Mouse (Mus musculus) heart, adult 18-20 months (tissue): ENCODE results near the gene Pbx1. TPM values are rescaled to one million over a fixed set of nuclear protein-coding genes. Genes with fewer than 3 reads are reported as not detected.

ENCODE experiments used
- DNase-seq, 2 experiments: peaks; one replicate each; pipeline ENCODE4 v3.0.0; 2021 to 2022; ENCODE audit warnings: mixed read lengths in 1 of 2
- total RNA-seq, 2 experiments: library from RNA; stranded (reverse); gene quantifications; 2 replicates each; pipeline ENCODE4 v1.2.3; 2021

Gene Pbx1
- total RNA-seq, 2 experiments from 2014 or later, result 49.2 to 51.9 TPM

- DNase-seq, result no peak
These were observed 206.4 kb downstream of the Pbx1 start for GRCm38 (mm10) chr1:168225595-168226127.

GRCm38 (mm10) chr1:168224218-168224617 lies 207.9 kb downstream of the Pbx1 start:
- DNase-seq, result no peak

GRCm38 (mm10) chr1:168222794-168223193 lies 209.3 kb downstream of the Pbx1 start:
- no peak for DNase-seq

- DNase-seq, result no peak
These were observed 211.0 kb downstream of the Pbx1 start for GRCm38 (mm10) chr1:168221071-168221521.

DNA sequence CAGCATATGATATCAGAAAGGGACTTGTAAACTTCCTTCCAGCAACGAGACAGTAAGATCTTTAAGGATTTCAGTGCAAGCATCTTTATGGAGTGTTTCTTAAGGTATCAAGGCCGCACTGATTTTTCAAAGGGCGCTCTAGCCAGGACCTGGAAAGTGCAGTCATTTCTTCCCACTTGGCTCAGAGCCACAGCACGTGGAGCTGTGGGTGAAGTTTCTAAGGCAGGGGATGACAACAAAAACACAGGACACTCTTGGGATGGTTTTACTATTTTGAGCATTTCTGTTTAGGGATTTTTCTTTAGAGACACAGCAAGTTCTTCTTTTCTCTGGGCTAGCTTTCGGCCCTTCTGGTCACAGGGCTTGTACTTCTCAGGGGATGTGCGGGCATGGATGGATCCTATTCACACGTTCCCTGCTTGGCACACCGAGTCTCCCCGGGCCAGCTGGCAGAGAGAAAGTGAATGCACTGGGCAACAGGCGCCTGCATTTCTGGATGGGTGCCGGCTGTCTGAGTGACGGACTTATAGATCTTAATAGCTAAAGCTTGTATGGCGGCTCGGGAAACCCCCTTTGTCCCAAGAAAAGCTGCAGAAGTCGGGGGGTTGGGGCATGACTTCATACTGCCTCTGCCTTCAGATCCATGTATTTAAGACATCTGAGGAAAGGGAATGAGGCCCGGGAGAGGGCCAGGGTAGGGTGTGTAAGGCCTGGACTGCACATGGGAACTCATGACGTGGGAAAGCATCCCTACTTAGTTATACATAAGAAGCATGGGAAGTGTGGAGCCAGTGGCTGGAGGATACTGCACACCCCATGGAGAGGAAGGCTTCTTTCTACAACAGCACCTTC lies 215.9 kb downstream of the Pbx1 start:
- DNase-seq, result peak; percentile 69 to 71

GRCm38 (mm10) chr1:168215468-168215867 lies 216.6 kb downstream of the Pbx1 start:
- DNase-seq, result no peak

GRCm38 (mm10) chr1:168214040-168214443 lies 218.0 kb downstream of the Pbx1 start:
- DNase-seq, result peak; percentile 67 to 85

- DNase-seq, result no peak
These were observed 218.5 kb downstream of the Pbx1 start for GRCm38 (mm10) chr1:168213595-168213994.

- DNase-seq, result no peak
These were observed 221.7 kb downstream of the Pbx1 start for GRCm38 (mm10) chr1:168210401-168210800.

DNA sequence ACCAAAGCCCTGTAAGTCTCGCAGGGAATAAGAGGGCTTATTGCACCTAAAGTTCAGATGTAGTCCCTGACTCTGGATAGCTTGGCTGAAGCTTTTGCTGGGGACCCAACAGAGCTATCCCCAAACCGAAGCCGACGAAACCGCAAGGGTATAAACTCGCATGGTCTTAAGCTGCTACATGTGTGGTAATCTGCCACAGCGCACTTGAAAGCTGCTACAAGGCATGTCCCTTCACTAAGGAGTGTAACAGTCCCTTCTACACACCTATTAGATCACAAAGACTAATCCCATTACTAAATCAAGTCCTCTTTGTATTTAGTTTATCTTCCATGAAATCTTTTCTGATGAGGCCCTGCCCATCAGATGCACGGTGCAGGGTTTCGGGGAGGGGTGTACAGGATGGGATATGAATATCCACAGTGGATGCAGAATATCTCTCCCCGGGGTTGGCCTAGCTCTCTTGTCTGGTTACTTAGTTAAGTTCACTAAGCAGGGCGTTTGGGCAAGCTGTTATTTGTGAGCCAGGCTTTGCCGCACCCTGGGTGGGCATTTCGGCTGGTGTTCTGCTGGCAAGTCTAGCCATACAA lies 231.4 kb downstream of the Pbx1 start:
- no peak for DNase-seq

DNA sequence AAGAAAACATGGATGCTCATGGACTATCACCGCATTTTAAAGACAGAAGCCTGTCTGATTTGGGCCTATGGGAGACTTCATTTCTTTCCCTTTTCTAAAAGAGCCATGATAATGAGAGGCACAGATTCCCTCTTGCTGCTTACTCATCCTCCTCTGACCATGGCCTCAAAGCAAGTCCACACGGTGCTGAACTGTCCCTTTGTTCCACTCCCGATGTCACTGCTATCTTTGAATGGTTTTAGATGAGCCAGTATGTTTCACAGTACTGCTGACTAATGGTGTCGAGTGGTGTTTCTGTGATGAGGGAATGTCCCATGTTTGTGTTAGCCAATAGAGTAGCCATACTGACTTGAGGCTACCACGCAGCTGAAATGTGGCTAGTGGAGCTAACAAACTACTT lies 233.8 kb downstream of the Pbx1 start:
- no peak for DNase-seq

- DNase-seq, result no peak
These were observed 234.2 kb downstream of the Pbx1 start for GRCm38 (mm10) chr1:168197908-168198258.

DNA sequence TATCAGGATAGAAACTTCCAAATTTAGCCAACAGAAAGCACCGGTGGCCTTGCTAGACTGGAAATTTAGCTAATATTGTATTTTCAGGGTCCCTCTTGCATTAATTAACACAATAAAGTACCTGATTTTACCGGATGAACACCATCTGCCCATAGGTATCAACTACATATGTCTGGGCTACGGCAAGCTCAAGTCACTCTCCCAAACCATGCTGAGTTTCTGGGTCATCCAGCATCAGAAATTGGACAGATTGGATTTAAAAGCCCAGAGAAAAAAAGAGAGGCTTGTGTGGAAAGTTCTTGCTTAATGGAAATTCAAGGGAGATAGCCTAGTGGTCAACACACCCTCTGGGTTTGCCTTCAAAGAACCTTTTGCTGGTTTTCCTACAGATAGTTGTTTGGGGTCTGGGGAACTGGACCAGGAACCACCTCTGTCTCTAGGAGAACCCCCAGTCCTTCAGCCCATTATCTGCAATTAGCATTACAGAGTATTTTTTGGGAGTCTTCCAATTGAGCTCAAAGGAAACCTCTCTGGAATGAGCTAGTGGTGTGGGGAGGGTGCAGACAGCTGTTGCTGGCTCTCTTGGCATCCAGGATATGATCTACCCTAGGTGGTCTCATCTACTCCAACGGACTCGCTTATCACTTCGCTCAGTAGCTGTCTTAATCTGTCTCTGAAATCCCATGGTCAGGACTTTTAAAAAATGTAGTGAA lies 234.7 kb downstream of the Pbx1 start:
- peak; percentile 36 to 45 for DNase-seq

DNA sequence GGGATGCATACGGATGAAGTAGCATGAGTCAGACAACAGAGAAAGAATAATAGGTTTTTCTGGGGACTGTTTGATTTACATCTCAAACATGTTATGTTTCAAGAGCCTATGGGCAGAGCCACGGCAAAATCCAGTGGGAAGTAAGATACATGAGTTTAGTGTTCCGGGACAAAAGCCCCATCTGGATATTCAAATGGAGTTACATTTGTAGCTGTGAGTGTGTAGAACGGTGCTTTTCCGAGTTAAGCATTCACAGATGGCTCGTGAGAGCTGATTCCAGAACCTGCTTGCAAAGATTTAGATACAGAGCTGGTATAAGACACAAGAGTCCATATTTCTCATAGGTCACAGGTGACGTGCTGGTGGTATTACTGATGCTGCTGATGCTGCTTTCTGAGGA lies 238.7 kb downstream of the Pbx1 start:
- DNase-seq, result no peak

DNA sequence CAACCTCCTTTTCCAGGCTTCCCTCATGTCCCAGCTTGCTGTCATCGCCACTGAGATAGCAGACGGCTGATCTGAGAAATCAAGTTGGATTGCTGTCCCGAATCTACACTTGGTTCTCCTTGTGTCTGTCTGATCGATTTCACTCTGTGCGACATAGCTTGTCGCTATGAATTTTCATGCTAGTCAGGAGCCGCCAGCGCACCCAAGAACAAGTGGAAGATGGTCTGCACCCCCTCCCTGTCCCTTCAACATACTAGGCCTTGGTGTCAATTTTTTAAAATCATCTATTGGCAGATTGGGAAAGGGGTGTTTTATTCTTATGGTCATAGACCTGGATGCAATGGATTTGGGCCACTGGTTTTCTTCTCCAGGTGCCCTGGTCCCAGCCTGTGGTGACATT lies 249.3 kb downstream of the Pbx1 start:
- no peak for DNase-seq

- peak; percentile 87 to 92 for DNase-seq
These were observed 251.2 kb downstream of the Pbx1 start for GRCm38 (mm10) chr1:168180622-168181441.

DNA sequence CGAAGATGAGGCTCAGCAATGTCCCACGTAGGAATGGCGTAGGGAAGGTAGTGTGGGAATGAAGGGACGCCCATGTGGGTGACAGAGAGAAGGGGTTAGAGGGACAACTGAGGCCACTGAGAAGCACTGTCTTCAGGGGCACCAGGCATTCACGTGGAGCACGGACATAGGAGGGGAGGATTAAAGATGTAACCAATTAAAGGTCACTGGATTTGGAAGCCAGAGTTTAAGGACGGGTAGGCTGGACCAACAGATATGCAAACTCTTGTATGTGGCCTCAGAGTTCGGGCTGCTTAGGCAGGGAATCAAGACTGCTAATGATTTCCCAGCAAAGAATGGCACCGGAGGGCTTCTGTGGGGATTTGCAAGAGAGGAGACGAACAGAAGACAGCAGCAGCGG lies 252.4 kb downstream of the Pbx1 start:
- peak in 1 of 2 experiments; percentile 53 for DNase-seq

GRCm38 (mm10) chr1:168178611-168179010 lies 253.5 kb downstream of the Pbx1 start:
- DNase-seq, result peak; percentile 48 to 50

- no peak for DNase-seq
These were observed 256.5 kb downstream of the Pbx1 start for GRCm38 (mm10) chr1:168175586-168175985.

DNA sequence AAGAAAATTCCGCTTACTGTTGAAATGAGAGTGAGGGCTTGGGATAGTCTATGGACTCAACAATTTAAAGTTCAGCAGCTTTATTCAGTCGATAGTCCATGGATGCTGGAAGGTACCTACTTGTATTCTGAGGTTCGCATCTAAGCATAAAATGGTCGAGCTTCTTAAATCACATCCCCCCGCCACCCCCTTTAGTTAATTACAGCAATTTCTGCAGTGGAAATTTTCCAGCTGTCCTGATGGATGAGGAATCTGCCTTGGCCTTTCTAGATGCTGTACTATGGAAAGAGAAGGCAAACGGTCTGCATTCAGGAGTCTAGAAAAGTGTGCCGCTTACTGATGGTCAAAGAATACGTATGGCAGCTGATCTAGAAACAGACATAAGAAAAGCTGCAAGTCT lies 262.3 kb downstream of the Pbx1 start:
- no peak for DNase-seq

- DNase-seq, result no peak
These were observed 262.9 kb downstream of the Pbx1 start for GRCm38 (mm10) chr1:168169052-168169779.
